Mouse (Mus musculus) c-Kit-positive CD71-positive TER-119-negative erythroid progenitor cells, embryonic 14.5 days (primary cell): ENCODE measurements around the gene Hcar1.

Experiments used
- DNase-seq: peaks from one replicate; pipeline ENCODE4 v3.0.0-alpha.2; 2013; ENCODE audit warnings: low read depth

Hcar1 gene

DNA sequence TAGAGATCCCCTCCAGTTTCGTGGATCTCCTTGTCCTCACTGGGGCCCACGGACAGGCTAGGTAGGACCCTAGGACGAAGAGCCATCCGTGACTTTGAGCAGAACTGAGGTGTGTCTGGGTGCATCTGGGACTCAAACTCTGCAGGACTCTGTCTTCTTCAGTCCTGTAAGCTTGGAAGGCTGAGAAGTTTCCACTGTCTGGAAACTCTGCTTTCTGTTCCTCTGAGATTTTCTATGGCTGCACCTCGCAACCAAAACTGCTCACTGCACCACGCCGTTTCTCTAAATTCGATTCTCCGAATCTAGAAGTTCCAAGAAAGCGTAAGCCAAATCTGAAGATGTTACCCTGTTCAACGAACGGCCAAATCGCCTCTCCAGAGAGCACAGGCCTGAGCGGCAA, 15.9 kb downstream of the Hcar1 start:
- DNase-seq = no peak

DNA sequence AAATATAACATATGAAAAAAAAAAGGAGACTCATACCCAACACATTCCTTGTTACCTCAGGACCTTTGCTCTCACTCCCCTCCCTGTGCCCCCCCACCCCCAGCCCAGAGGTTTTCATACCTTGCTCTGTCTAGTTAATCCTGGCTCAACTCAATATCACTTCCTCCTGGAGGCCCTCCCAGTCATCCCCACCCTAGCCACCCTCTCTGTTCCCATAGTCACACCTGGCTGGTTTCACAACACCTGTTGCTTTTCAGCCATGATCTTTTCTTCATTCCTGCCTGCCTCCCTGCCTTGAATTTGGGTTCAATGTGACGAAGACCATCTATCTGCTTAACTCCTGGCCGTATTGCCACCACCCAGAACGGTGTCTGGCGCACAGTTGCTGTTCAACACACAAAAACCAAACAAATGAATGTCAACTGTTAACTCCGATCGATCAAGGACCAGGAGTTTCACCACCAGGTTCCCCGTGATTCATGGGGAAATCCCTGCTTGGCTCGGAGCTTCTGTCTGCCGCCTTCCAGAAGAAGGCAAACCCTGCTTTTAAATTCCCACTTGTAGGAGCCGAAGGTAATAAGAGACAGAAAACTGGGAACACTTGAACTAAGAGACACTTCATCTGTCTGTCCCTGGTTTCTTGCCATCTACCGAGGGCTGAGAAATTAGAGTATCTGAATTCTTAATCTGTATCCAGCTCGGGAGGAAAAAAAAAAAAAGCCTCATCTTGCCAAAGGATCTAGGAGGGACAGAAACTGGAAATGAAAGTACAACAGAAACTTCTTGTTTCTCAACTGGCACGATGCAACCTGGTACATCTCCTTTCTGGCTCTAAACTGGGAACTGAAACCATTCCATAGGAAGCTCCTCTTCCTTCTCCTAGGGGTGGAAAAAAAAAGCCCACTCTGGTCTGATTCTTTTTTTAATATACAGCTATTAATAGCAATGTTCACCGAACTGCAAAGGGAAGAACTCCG, 17.2 kb downstream of the Hcar1 start:
- DNase-seq = no peak

DNA sequence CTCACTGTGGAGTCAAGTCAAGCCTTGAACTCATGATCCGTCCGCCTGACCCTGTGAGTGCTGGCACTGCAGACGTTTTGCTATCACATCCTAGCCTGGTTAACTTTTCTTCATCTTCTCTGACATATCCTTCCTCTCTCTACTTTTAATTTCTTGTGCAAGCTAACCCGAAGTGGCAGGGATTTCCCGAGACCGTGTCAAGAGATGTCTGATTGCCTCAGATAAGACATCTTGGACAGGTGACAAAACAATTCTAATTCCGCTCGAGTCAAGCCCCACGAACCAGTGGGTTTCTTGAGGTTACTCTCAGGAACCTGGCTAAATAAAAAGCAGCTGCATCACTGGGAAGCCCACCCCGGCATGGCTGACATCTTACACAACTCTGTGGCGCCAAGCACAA, 21.0 kb downstream of the Hcar1 start:
- no peak for DNase-seq

DNA sequence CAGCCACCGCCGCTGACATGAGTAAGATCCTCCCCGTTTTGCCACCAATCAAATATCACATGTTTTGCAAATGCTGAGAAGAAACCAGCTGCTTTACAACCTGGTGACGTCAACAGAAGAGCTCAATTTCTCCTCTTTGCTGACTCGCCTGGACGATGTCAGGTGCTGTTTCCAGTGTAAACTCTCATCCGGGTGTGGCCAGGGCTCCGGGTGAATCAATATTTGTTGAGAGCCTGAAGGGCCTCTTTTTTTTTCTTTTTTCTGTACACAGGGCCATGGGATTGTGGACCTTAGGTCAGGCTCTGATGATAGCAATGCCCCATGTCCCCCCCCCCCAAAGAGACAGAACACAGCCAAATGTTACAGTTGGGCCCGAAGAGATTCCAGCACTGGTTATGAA, 25.3 kb downstream of the Hcar1 start:
- no peak for DNase-seq

DNA sequence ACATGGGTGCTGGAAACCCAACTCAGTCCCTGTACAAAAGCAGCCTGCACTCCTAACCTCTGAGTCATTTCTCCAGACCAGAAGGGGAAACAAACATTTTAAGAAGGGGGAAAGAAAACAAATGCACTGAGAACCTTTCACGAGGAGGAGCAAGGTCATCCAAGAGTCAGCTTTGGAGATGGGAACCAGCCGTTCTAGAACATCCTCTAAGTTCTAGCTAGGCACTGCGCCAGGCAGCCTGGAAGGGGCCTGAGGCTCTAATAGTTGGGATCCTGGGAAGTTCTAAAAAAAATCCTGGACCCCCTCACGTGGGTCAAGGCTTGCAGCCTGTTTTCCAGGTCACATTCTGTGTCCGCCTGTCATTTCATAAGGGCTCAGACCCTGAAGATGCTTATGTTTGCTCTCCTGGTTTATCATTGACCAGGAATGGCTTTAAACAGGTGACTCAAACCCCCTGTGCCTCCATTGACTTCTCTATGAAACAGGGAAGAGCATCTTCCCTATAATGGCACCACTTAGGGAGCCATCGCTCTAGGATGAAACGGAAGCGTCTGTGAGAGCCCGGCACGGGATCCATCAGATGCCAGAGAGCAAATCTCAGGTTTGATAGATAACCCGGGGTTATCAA, 25.8 kb downstream of the Hcar1 start:
- DNase-seq = no peak

DNA sequence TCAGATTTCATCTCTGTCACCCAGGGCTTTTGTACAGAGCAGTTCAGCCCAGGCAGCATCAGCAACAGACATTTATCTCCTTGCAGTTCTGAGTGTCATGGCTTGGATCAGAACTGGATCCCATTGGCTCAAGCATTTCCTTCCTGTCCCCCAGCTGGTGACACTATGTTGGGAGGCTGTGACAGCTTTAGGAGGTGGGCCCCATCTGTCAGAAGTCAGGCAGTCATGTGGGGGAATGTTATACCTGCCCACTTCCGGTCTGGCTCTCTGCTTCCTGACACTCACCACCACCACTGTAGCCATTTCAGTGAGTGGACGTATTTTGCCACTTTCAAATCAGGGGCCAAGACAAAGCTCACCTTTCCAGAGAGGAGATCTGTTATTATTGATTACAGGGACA, 28.4 kb downstream of the Hcar1 start:
- no peak for DNase-seq

DNA sequence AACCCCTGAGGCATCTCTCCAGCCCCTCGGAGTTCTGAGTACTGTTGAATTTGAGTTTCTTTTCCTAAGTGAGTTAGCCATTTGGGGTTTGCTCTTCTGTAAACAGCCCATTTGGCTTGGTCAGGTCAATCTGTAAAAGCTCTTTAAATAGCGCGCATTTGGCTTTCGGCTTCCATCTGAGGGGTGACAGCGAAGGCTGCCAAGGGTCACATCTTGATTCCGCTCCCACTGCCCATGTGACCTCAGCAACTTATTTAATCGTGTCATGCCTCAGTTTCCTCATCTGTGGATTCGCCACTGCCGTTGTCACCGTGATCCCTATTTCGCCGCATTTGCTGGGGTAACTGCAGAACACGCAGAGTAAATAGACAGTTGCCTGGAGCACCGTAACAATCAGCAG, 35.5 kb downstream of the Hcar1 start:
- no peak for DNase-seq

DNA sequence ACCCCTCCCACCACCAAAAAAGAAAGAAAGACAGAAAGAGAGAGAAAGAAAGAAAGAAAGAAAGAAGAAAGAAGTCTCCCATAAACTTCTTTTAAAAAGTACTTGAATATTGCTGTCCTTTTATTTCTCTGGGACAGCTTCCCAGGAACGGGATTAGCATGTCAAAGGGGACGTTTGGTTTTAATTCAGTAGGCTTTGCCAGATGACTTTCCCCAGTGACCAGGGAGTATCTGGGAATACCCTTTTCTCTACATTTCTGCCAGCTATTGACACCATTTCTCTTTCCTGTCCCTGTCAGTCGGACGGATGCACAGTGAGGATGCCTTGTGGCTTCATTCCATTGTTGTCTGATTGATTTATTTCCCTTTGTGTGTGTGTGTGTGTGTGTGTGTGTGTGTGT, 36.0 kb downstream of the Hcar1 start:
- DNase-seq = no peak

DNA sequence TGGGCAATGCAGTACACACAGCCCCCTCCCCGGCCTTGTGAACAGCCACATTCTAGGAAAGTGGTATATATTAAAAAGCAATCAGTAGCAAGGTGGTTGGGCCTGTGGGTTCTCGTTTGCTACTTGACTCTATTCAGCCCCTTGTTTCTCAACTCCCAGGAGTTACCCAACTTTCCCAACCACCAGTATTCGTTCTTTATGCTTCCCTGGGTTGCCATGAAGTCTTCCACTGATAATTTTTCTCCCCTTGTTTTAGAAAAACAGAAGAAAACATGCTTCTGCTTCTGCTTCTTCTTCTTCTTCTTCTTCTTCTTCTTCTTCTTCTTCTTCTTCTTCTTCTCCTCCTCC, 36.9 kb downstream of the Hcar1 start:
- DNase-seq = no peak

DNA sequence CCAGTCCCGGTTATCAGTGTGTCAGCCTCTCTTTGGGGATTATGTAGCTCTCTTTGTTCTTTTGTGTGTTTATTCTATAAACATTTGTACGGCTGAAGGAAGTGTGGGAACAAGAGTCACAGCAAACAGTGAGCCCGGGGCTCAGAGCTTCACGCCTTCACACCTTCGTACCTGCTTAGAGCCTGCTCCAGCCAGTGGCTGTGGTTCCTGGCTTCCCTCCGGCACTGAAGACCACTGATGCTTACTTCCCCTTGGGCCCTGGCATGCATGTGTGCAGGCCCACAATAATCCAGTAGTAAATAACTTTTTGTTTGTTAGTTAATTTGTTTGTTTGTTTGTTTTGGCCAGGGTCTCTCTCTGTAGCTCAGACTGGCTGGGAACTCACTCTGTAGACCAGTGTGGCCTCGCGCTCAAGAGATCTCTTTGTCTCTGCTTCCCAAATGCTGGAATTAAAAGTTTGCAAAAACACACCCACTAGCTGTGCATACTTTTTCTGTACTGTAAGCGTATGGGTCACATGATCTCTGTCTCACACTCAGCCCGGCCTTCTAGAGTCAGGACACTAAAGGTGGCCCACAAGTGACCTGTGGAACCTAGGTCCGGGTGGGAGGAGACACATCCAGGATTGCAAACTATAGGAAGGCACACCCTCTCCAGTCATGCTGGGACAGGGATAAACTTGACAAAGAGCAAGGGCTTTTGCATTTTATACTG, 37.4 kb downstream of the Hcar1 start:
- DNase-seq = no peak

DNA sequence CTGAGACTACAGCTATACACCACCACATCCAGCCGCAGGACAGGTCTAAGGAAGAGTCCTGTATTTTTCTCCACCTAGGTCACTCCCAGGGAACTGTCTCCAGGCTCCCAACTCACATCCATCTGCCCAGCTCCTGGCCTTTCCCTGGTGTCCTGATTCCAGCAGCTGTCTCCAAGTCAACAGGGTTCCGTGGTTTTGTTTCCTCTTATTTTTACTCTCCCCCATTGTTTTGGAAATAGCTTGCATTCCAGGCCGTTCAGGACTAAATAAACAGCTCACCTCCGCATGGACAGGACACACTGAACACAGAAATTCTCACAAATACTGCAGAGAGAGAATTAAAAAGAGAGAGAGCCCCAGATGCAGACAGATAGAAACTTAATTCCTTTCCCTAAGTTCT, 42.4 kb downstream of the Hcar1 start:
- no peak for DNase-seq

DNA sequence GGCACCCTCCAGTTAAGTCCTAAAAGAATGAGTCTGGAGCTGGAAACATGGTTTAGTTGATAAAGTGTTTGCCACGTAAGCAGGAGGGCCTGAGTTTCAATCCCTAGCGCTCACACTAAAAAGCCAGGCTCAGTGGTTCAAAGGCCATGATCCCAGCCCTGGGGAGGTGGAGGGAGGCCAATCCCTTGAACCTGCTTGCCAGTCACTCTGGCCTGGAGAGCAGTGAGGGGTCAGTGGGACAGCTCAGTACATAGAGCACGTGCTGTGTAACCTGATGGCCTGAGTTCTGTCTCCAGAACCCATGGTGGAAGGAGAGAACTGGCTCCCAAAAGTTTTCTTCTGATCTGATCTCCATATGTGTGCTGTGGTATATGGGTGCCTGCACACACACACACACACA, 45.0 kb downstream of the Hcar1 start:
- no peak for DNase-seq

DNA sequence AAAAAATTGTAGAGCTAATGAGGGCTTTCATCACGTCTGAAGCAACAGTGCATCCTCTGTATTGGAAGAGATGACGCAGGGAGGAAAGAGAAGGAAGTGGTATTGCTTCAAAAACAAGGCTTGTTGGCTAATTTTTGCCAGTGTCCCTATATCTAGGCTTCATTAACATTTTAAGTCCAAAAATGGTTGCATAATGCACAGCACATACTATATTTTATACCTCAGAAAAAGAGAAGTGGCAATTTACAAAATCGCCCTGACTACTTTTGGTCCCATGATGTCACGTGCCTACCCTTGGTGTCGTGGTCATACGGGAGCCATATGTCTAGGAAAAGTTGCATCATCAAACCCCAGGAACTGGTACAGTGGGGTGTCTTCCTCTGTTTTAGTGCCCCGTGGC, 47.5 kb downstream of the Hcar1 start:
- DNase-seq = no peak

DNA sequence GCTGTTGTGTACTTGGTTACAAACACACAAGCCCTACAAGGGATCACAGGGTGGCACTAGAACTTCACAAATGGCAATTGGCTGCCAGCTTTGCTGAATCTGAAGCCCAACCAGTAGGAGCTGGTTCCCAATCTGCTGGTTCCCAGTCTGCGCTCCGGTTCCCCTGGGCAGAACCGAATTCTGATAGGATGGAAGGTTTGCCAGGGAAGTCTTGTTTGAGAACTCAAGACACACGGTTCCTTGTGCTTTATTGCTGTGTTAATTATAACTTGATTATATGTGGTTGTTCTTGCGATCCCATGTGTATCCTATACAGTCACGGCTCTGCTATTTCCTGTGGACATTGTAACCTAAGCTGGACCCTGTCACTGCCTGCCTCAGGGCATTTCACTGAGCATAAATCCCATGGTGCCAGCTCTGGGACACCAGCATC, 52.1 kb downstream of the Hcar1 start:
- DNase-seq = no peak
